Mouse (Mus musculus) gastrocnemius, adult 18-20 months (tissue): ENCODE measurements around the gene Nrd1. TPM values are rescaled to one million over a fixed set of nuclear protein-coding genes. Genes with fewer than 3 reads are reported as not detected.

ENCODE experiments used
- DNase-seq: peaks from one replicate; pipeline ENCODE4 v3.0.0; 2021; ENCODE audit warnings: low spot score
- long read RNA-seq, 2 experiments: library from polyadenylated mRNA; stranded (forward); transcript quantifications; one replicate each; pipeline ENCODE4 v2.0.0; 2021
- total RNA-seq, 2 experiments: library from RNA; stranded (reverse); gene quantifications; 2 replicates each; pipeline ENCODE4 v1.2.3; 2021

Nrd1 gene
- 100 to 1,000 TPM; 150 to 152 TPM for total RNA-seq
- long read RNA-seq, experiment 1, full-length matches to known transcripts, result 99 of 139 reads
- long read RNA-seq, experiment 1, partial matches to known transcripts, result 18 of 139 reads
- long read RNA-seq, experiment 1, other reads (novel, unspliced or antisense), result 22 of 139 reads
- long read RNA-seq, experiment 2, full-length matches to known transcripts, result 86 of 121 reads
- long read RNA-seq, experiment 2, partial matches to known transcripts, result 20 of 121 reads
- long read RNA-seq, experiment 2, other reads (novel, unspliced or antisense), result 15 of 121 reads

DNA sequence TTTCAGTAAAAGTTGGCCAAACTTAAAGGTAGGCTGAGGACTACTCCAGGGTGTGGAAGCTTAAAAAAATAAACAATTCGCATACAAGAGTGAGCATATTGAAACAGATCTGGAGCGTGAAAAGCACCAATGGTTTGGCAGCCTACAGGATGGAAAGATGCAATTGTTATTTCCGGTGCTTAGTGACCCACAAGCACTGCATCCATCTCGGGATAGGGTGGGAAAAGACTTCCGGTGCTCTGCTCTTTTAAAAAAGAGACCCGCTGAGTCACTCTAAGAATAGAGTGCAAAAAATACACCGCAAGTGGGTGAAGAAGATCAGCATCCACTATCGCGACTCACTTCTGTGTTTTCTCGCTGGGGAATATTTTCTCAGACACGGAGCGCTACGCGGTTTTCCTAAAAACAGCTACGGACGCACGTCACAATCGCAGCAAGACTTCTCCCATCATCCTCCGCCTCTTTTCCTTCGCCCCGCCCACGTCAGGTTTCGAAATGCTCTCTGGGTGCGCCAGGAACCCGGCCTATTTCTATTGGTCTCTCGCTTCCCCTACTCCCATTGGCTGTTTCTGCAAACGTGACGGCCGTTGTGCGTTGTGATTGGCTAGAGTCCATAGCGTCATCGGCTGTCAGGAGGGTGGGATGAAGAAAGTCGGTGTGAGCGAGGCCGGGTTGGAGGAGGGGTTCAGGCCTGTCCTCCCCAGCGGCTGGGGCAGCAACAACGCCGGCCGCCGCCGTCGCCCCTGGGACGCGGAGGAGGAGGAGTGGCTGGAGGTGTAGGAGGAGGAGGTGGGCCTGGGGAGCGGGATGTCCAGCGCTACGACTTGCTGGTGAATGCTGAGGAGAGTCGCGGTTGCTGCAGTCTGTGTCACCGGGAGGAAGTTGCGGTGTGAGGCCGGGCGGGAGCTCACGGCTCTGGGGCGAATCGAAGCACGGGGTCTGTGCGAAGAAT is at the start of gene Nrd1:
Gene Nrd1 (plus strand): TSS at position 657 of the 952 bp plus-strand sequence.
- DNase-seq, result peak; percentile 100

DNA sequence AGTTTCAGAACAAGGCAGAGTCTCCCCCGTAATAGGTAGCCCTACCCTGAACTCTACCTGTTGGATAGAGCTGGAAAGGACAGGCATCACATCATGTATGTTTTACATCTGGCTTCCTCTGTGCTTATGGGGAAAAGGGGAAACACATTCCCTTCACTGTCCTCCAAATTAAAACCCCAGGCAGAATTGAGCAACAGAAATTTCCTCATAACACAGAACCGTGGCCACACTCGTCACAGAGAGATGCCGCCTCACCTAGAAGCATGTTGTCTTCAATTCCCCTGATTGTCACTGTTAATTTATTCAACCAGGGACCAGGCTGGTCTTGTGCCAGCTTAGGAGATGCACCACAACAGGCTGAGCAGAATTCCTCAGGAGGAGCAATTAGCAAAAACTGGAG is 48.8 kb upstream of the Nrd1 start:
- DNase-seq, result no peak

DNA sequence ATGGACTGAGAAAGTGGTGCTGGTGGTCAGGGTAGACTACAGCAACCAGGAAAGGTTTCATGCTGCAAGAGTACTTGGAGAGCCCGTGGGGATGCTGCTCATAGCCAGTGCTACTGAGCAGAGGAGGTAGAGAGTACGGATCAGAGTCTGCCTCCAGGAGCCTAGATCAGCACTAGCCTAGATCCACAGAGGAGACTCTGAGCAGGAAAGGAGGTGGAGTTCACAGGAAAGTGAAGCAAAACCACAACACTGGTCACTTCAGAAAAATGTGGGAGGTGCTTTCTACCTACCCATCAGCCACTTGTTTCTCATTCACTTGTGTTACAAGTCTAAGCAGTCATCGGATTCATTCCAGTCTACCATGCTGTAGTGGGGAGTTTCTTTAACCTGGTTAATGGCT is 40.8 kb upstream of the Nrd1 start:
- DNase-seq, result no peak

DNA sequence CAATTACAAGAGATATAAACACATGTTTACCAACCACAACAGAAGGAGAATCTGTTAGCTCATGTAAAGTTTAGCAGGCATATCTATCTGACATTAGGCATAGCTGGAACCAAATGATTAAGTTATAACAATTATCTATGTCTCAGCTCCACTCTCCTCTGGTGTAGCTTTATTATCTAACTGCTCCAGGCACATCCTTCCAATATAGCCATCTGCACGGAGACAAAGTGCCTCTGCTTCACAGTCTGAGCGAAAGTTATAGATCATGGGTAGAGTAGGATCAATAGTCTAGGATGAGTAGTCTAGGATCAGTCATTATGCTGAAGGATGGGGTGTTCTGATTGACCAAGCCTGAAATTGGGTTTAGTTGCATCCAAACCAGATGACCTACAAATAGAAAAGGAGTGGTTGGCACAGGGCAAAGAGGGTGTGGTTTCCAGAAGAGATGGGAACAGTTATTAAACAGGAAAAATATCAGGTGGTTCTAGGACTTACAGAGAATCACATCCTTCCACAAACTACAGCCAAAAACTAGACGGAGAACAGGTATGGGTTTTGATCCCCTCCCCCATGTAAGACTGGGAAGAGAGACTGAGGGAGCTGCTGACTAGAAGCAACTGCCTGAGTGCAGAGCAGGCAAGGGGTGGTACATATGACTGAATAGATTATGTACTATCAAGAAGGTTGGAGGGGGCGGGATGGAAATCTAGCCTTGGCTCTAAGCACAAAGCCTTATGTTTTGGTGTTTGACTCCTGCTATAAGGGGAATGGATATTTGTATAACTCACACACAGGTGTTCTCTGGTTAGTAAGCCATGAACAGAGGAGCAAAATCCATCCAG is 39.6 kb upstream of the Nrd1 start:
- DNase-seq, result no peak

DNA sequence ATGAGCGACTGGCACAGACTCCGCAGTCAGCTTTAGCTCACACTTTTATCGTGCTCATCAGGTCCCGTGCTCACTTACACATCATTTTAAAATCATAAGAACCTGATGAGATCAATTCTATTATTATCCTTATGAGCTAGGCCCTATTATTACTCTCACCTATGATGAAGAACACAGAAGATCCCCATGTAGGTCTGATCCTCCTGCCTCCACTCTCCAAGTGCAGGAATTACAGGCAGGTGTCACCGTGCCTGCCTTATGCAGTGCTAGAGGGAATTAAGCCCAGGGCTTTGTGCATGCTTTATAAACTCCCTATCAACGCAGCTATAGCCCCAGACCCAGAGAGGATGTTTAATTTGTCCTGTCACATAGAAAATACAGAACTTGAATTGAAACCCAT is 37.4 kb upstream of the Nrd1 start:
- DNase-seq, result no peak

DNA sequence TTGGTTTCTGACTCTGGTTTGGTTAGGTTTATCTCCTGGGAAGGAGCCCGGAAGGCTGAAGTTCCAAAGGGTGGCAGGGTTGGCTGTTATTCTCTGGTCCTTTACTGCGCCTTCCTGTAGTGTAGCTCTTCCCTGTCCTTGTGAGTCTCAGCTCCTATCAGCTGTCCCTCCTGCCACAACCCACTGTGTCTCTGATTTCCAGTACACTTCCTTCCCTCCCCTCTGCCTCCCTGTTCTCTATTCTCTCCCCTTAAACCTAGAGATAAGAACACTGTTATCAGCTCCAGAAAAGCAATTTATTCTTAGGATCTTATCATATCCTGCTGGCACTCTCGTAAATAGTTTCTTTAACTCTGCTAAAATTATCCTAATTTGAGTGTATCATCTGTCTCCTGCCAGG is 30.9 kb upstream of the Nrd1 start:
- no peak for DNase-seq

DNA sequence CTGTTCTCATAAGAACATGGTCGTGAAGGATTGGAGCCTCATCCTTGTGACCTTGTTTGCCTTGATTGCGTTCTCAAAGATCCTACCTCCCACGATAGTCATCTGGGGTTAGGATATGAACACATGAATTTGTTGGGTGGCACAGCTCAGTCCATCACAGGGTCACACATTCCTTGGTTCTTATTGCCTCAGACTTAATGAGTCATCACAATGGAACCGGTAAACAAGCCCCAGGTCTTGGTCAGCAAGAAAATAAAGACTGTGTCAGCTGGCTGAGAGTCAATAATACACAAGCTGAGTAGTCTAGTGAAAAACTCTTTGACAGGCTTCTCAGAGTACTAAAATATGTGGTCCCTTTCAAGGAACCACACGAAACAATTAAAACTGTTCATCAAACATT is 29.4 kb upstream of the Nrd1 start:
- DNase-seq, result no peak

DNA sequence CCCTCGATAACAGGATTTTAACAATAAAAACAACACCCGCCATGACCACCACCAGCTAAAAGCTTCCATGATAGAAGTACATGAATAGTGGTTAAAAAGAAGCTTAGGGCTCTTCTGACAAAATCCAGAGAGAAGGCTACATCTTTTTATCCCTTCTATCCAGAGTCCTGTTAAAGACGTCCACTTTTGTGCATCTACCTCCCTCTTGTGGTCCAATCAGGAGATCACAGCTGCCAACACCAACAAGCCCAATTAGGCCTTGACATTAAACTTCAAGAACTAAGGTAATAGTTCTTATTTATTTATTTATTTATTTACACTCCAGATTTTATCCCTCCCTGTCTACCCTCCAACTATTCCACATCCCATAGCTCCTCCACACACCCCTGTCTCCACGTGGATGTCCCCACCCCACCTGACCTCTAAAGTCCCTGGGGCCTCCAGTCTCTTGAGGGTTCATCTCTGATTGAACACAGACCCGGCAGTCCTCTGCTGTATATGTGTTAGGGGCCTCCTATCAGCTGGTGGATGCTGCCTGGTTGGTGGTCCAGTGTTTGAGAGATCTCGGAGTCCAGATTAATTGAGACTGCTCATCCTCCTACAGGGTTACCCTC is 23.9 kb upstream of the Nrd1 start:
- DNase-seq, result peak; percentile 24

DNA sequence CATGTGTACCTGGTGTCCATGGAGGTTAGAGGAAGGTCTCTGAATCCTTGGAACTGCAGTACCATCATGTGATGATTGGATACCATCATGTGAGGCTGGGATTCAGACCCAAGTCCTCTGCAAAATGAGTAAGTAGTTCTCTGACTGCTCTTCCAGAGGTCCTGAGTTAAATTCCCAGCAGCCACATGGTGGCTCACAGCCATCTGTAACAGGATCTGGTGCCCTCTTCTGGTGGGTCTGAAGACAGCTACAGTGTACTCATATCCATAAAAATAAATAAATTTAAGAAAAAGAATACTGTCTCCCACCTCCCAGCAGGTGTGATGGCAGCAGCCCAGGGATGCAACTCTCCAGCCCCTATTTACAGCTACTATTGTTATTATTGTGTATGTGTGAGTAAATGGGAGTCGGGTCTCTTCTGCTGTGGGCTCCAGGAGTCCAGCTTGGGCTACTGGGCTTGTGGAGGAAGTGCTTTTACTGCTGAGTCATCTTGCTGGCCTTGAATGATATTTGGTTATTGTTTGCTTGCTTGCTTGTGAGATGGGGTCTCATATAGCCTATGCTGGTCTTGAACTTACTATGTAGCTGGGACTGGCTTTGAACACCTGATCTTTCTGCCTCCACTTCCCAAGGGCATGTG is 13.5 kb upstream of the Nrd1 start:
- no peak for DNase-seq

DNA sequence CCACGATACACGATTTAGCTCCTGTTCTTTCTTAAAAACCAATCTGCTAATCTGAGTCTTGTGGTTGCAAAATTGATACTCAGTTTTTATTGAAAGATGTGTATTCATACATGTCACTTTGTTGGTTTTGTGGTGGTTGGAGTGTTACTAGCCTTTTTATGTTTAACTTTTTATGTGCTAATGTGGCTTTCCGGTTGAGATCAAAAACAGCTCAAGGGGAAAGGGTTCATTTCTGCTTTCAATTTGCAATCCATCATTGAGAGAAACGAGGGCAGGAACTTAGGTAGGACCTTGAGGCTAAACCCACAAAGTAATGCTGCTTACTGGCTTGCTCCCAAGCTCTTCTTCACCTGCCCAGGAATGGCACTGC is 13.0 kb upstream of the Nrd1 start:
- DNase-seq, result no peak

DNA sequence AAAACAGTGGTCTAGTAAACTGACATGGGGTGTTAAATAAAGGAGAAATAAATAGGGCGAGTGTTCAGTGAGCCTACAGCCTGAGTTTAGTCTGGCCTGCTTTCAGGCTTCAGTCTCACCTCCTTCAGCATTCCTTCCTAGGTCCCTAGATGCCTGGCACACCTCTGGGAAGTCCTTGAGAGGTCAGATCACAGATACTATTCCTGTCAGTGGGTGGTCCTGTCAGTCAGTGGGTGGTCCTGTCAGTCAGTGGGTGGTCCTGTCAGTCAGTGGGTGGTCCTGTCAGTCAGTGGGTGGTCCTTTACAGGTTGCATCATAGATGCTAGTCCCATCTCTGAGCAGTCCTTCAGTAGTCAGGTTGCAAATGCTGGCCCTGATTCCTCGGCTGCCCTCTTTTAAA is 11.0 kb upstream of the Nrd1 start:
- DNase-seq, result no peak

DNA sequence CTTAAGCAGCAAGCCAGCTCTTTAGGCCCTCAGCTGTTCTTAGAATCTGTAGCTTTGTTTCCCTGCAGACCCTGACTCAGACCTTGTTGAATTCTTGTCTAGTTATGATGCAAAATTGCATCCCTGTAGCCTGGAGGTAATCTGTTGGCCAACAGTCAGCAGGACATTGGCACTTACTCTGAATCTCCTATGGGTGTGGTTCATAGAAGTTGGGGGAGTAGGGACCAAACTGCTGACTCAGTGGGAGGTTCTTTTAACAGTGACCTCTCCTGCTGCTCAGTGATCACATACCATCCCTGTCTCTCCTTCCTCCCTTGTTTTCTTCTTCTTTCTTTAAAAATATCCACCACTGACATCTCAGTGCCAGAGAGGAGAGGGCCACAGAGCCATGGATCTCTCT is 10.4 kb upstream of the Nrd1 start:
- DNase-seq, result peak; percentile 5

DNA sequence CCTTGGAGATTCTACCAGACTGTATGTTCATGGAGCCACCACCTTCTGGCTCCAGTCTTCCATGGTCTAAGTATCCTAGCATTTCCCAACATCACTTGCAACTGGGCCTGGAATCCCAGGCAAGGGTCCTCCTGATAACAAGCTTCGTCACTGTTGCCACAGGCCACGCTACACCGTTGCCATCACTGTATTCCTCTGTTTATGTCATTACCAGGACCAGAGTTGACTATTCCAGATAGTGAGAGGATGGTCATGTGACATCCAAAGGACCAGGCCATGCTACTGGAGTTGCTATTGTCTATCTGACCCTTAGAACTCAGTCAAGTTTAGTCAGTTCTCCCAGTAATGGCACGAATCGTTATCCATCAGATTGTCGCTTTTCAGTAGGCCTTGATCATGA is 9.9 kb upstream of the Nrd1 start:
- no peak for DNase-seq

DNA sequence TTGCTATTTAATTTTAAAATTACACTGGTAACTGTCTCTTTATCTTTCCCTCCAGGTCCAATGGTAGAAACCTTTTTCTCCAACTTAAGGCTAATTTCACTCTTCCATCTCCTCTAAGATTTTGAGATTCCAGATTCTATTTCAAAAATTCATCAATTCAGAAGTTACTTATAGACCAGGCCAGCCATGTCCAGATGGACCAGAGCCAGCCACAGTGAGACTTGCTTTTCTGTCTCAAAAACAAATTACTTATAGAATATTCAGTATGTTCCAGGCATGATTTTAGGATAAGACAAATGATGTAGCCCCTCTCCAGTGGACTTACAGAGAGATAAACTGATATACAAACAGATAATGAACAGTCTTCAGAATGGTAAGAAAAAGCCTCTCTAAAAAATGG is 8.6 kb upstream of the Nrd1 start:
- DNase-seq, result no peak

DNA sequence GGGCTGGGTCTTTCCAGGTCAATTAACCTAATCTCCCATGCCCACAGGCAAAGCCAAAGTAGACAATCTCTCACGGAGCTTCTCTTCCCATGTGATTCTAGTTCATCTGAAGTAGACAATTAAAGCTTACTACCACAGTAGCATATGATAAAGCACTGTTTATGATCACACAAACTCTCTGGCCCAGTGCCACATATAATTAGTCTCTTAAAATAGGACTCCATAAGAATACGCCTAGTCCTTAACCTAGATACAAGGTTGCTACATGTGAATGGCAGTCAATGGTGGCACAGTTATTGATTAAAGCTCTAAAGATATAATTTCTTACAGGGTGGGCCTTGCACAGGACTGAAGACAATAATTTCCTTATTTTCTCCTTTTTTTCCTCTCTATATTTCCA is 7.5 kb upstream of the Nrd1 start:
- no peak for DNase-seq

DNA sequence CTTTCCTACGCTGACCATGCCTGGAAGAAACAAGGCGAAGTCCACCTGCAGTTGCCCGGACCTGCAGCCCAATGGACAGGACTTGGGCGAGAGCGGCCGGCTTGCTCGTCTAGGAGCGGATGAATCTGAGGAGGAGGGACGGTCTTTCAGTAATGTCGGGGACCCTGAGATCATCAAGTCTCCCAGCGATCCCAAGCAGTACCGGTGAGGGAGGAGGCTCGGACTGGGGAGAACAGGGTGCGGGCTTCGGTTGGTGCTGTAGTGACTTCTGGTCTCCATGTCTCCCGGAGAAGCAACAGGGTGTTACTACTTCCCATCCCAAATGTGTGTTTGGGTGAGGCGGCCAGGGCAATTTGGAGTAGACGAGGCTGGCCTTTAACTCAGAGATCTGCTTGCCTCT is 506 bp downstream of the Nrd1 start:
- DNase-seq, result no peak

DNA sequence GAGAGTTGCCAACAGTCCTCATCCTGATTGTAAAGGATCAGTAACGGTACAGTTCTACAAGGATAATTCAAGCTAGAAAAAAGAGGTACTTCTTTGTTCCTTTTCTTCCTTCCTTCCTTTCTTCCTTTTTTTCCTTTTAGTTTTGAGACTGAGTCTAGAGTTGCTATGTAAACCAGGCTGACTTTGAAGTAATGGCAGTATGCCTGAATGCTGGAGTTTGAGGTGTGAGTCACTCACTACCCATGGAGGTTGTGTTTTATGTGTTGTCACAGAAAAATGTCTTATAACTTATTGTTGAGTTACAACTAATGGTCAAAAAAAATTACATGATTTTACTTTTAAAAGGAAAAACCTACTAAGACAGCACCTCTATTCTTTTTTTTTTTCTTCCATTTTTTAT is 7.6 kb downstream of the Nrd1 start:
- DNase-seq, result no peak

DNA sequence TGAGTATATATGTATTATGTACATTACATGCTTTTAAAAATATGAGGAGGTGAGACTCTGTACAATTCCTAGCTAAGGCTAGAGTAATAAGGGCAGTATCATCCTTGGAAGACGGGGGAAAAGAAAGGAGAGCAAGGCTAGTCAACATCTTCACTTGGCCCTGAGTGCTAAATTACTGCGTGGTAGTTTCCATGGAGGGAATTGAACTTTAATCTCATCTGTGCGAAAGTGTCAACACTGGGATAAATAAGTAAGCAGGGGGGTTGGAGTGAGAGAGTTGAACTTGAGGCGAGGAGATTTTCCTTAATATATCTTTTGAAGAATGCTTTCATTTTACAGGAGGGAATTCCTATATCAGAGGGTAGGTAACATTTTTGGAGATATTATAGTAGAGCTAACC is 13.6 kb downstream of the Nrd1 start:
- DNase-seq, result no peak

DNA sequence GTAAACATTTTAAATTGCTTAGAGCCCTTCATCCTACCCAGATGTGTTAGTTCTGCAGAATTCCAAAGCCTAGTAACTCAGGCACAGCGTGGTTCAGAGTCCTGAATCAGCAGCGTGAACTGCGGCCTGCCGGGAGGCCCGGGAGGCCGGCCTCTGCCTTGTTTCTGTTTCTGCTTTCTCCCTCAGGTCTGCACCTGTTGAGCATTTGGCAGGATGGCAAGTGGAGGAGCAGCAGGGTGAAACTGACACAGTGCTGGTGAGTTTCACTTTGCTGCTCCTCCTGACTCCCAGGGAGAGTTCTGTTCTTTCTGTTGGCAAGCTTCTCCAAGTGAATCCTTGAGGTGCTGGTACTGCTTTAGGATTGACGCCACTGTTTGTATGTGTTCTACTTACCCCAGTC is 17.0 kb downstream of the Nrd1 start:
- peak; percentile 82 for DNase-seq

DNA sequence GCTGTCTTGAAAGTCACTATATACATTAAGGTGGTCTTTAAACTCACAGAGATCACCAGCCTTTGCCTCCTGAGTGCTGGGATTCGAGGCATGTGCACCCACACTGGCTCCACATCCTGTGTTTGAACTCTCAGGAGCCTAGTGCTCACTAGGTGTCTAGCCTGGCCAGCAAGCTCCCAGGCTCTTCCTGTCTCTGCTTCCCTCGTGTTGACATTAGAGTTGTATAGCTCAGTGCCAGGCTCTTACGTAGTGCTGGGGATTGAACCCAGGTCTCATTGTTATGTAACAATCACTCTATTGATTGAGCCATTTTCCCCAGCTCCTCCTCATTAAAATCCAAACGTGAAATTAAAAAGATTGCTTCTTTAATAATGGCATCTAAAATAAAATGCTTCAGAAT is 18.8 kb downstream of the Nrd1 start:
- DNase-seq, result no peak

DNA sequence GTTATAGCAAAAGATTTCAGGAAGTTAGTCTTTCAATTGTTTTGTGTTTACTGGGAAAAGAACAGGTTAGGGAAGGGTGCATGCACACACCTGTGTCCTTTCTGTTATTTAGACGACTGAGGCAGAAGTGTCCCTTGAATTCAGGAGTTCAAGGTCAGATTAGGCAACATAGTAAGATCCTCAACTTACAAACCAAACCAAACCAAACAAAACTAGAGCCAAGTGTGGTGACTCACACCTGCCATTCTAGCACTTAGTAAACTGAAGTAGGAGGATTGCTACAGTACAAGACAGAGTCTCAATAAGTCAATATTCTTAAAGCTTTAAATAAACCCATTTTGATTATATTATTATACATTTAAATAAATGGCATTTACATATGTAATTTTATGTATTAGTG is 21.5 kb downstream of the Nrd1 start:
- DNase-seq, result no peak
